Mouse (Mus musculus) splenic B cell, adult 2 months (primary cell): ENCODE data around the gene Ndufa7.
A peak's percentile ranks its signal among the peaks of the same experiment; 100 is the strongest.

Experiments used
- DNase-seq: peaks from one replicate; pipeline ENCODE4 v3.0.0-alpha.2; 2011; ENCODE audit warnings: low read depth, low spot score
- H3K27me3 ChIP-seq: 2 replicates; pipeline ENCODE4 v1.6.1; 2012; ENCODE audit warnings: mild to moderate bottlenecking, low read length, moderate library complexity, mixed read lengths; ENCODE audit not compliant: control insufficient read depth, poor library complexity, insufficient read depth, severe bottlenecking
- H3K36me3 ChIP-seq: 2 replicates; pipeline ENCODE4 v1.6.1; 2012; ENCODE audit warnings: mild to moderate bottlenecking, low read length, moderate library complexity, mixed read lengths; ENCODE audit not compliant: control insufficient read depth, poor library complexity, insufficient read depth, severe bottlenecking

Gene Ndufa7

DNA sequence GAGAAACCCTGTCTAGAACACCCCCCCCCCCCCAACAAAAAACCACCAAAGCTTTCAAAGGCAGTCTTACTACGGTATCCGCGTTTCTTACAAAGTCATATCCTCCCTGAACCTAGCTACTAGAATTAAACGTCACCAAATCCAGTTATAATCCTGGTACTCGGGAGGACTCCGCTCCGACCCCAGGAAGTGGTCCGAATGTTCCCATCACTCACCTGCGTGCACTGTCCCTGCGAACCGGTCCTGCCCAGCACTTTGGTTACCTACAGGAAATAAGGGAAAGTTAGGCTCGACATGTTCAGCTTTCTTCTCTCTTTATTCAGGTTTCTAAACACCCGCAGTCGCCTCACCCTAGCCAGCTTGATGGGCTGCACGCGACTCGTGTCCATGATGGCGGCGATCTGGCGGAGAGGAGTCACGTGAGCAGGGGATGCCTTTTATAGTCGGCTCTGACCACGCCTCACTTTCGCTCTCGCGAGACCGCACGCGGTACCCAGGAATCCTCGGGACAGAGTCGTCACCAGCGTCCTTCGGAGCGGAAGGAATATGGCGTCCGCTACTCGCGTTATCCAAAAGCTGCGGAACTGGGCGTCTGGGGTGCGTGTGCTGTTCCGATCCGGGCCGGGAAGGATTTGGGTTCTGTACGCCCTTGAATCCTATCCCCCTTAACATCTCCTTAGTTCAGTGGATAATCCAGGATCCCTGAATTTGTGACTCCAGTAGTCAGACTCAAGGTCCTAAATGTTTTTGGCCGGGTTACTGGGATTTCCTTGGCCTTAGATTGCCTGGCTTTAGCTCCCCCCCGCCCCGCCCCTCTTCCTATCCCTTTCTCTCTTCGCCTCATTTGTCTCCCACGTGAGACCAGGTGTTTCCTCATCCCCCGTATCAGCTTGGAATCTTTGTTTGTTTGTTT is at the start of gene Ndufa7, which contains the start of gene Rps28:
Gene Ndufa7 (plus strand): TSS at position 489 of the 913 bp plus-strand sequence.
Gene Rps28 (minus strand): TSS at position 479 of the 913 bp plus-strand sequence.
- peak; percentile 99 for DNase-seq
- Histone ChIP-seq H3K36me3 (peaks cover 8% of the 10 kb centered on the region), H3K27me3 (no peaks in the 10 kb centered on the region)

DNA sequence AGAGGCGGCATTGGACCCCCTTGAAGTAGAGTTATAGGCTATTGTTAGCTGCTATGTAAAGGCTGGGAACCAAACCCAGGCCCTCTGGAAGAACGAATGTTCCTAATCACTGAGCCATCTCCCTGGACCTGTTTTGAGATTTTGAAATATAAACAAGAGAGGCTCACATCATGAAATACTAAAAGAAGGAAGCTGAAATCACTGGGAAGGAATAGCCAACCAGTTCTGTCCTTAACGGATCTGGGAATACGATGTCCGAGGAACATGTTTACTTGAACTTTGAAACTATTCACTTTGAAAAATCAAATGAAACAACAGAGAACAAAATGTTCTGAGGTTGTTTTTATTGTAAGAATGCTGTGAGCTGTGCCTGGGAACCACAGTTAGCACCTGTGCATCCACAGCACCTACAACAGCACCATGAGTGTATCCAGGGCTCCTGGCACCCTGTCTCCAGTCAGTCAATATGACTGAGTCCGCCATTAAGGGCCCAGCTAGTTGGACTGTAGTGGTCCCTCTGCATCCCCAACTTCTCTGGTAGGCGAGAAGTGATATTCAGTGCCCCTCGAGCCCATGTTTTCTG is 49.7 kb upstream of the Ndufa7 start:
- Histone ChIP-seq H3K36me3 (no peaks in the 10 kb centered on the region), H3K27me3 (no peaks in the 10 kb centered on the region)
- no peak for DNase-seq

DNA sequence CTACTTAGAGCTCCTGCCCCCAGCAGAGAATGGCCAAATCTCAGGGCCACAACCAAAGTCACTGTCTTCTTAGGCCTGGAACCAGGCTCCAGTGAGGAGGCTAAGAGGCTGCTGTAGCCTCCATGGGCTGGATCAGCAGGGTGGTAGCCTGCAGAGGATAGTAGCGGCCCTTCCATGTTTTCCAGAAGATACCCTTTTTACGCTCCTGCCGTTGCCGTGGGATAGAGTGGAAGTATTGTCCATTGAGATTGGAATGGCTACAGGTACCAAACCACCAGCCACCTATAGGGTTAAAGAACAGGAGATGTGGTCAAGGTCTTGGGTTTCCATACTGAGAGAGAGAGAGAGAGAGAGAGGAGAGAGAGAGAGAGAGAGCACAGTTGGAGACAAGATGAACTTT is 49.1 kb upstream of the Ndufa7 start:
- DNase-seq, result no peak
- Histone ChIP-seq H3K36me3 (no peaks in the 10 kb centered on the region), H3K27me3 (no peaks in the 10 kb centered on the region)

DNA sequence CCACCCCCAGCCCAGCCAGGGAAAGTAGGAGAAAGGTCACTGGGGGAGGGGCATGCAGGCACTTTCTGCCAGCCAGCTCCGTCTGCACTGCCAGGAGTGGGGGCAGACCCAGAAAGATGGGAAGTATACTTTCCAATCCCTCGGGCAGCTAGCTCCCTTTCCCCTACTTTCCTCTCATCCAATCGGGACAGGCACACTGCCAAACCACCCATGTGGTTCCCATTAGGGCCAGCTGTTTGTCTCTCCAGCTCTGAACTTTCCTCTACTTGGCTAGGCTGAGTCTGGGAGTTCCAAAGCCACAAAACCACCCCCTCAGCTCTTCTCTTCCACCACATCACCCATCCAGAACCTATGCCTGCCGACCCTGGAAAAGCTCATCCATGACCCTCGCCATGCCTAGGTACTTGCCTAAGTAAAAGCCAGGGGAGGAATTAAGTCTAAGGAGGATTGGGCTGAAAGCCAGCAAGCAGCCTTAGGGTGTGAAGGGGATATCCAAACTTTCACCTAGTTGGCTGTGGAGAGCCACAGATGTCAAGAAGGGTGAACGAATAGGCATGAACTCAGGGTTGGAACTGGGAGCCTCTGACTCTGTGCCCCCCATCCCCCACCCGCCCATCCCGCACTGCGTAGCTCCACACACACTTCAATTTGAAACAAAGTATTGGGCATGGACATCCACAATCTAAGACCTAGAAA is 45.0 kb upstream of the Ndufa7 start:
- Histone ChIP-seq H3K27me3 (no peaks in the 10 kb centered on the region), H3K36me3 (no peaks in the 10 kb centered on the region)
- no peak for DNase-seq

DNA sequence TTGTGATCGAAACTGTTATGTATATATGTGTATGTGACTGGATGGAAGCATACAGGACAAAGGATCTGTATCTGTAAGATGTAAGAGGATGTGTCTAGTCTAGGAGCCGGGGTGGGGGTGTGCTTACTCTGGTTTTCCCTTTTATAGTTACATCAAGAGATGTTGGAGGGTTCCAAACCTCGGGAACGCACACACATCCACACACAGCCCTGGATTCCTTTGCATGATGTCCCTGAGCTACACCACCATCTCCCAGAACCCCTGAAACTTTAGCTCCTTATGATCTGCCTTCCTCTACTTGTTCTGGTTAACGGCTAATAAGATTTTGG is 44.4 kb upstream of the Ndufa7 start:
- H3K36me3 ChIP-seq, result no peaks in the 10 kb centered on the region
- no peaks in the 10 kb centered on the region for H3K27me3 ChIP-seq
- no peak for DNase-seq

DNA sequence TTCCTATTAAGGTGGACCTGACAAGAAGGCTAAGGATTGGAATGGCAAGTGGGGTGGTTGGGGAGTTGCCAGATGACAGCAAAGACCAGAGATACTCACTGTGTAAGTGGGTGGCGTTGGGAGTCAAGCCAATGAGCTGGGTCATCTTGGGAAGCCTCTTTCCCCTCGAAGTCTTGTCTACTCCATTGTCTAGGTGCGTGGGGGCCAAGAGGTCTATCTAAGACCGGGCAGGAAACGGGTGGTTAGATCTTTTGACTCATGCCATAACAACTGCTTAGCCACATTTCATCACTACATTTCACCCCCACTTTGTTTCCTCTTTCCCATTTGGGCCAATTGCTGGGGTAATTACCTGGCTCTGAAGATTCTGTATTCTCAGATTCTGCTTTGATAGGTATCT is 43.9 kb upstream of the Ndufa7 start:
- no peaks in the 10 kb centered on the region for H3K36me3 ChIP-seq
- no peaks in the 10 kb centered on the region for H3K27me3 ChIP-seq
- DNase-seq, result peak; percentile 37

DNA sequence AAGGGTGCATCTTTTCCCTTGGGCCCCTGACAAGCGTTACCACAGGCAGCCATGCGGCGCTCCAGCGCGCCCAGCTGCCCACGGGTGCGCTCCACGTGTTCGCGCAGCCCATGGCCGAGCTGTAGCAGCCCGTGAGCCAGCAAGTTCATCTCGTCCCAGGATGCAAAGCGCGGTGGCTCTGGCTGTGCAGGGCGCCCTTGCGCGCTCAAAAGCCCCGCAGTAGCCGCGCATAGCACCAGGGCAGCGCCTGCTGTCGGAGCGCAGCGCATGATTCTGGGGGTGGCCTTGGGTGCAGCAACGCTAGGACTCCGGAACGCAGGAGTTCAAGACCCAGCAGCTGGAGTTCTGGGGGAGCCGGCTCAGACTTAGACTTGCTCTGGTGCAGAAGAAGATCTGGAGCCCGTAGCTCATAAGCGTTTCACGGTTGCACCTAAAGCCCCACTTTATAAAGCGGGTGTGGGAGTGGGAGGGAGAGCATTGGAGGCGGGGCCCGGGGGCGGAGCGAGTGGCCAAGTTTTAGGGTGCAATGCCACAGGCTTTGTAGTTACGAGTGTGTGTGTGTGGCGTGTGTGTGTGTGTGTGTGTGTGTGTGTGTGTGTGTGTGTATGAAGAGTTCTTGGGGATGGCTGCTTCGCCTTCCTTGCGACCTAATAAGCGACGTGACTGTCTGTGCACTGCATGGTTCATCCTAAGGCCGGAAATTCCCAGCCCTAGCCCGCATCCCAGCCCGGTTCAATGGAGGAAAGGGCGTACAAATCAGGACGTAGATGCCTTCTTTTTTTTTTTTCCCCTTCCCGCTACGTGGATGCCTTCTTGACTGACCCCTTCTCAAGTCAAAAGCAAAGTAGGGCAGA is 43.0 kb upstream of the Ndufa7 start, which contains the start of gene Angptl4:
Gene Angptl4 (minus strand): TSS at position 707 of the 854 bp plus-strand sequence.
- Histone ChIP-seq H3K27me3 (no peaks in the 10 kb centered on the region), H3K36me3 (no peaks in the 10 kb centered on the region)
- peak; percentile 78 for DNase-seq

DNA sequence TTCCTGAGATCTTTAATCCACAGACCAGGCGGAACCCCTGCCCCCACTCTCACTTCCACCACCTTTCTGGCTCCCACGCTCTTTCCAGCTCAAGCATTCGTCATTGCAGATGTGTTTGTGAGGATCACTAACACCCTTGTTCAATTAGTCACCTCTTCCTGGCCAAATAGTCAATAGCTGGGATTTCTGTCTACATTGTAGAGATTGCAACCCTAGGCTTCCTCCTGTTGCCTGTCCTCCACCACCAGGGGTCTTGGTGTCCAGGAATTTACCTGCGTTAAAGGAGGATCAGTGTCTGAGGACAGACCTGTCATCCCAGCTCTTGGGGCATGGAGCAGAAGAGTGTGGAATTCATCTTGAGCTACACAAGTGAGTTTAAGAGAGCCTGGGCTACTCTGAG is 42.3 kb upstream of the Ndufa7 start:
- DNase-seq, result no peak
- no peaks in the 10 kb centered on the region for H3K27me3 ChIP-seq
- no peaks in the 10 kb centered on the region for H3K36me3 ChIP-seq

DNA sequence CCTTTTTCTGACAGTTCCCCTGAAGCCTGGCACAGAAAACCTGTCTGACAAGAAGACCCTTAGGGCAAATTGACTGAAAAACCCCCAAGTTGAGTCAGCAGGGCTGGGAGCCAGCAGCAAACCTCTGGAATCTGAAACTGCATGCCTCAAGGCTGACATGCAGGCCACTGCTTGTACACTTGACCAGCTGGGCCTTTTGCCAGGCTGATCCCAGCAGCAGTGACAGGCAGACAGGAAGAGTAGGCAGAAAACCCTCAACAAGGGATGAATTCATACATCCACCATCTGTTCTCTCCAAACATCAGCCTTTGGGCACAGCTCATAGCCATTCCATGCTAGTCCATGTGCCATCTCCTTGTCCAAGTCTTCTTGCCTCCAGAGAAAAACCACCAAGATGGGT is 41.0 kb upstream of the Ndufa7 start:
- DNase-seq, result no peak

DNA sequence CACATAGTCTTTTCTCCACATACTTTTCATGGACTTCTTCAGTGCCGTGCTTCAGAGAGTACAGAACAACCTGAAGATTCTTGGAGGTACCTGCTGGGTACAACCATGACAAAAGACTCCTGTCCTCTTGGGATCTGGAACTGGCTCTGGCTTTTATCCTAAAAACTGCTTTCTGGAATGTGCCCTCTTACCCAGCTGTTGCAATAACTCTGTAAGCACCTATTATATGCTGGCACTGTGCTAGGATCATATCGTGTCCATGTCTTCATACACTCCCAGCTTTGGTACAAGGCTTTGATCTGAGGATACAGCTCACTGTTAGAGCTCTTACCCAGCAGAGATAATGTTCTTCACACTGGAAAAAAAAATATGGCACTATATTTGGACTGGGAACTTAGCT is 39.4 kb upstream of the Ndufa7 start:
- no peaks in the 10 kb centered on the region for H3K36me3 ChIP-seq
- DNase-seq, result no peak

More for the DNA sequence above, 41.0 kb upstream of the Ndufa7 start:
- Histone ChIP-seq H3K27me3 (no peaks in the 10 kb centered on the region), H3K36me3 (no peaks in the 10 kb centered on the region)

DNA sequence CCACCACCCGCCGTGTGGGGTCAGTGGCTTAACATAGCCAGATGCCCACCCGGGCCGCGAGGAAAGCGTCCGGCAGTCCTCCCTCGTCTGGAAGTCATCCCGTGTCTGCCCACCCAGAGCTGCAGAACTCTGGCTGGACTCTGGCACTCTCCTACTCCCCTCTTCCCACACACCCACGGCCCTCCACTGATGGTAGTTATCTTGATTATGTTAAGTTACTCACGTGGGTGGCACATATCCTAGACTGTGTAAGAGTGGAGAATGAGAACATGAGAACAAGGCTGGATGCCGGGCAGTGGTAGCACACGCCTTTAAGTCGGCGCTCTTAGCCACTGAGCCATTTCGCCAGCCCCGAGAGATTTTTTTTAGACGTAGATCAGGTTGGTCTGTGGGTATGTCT is 38.0 kb upstream of the Ndufa7 start:
- no peak for DNase-seq
- H3K27me3 ChIP-seq, result no peaks in the 10 kb centered on the region; the same call in 1 of the 2 replicates

More for the DNA sequence above, 39.4 kb upstream of the Ndufa7 start:
- H3K27me3 ChIP-seq, result no peaks in the 10 kb centered on the region; the same call in 1 of the 2 replicates

DNA sequence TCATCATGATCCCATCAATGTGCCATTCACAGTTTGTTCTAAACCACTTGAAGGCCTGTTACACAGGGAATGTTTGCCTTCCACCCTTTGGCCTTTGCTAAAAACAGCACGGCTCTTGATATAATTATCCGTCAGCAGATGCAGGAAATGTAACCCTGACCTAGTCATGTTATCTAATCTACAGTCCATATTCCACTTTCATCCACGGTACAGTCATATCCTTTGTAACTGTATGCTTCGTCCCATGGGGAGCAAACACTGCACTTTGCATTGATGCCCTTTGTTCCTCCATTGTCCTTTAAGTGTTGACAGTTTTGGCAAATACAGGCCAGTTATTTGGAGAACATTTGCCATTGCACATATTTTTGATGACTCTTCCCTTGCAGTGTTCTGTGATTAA is 35.6 kb upstream of the Ndufa7 start:
- Histone ChIP-seq H3K27me3 (no peaks in the 10 kb centered on the region; the same call in 1 of the 2 replicates), H3K36me3 (no peaks in the 10 kb centered on the region)
- DNase-seq, result no peak

More for the DNA sequence above, 38.0 kb upstream of the Ndufa7 start:
- H3K36me3 ChIP-seq, result no peaks in the 10 kb centered on the region

DNA sequence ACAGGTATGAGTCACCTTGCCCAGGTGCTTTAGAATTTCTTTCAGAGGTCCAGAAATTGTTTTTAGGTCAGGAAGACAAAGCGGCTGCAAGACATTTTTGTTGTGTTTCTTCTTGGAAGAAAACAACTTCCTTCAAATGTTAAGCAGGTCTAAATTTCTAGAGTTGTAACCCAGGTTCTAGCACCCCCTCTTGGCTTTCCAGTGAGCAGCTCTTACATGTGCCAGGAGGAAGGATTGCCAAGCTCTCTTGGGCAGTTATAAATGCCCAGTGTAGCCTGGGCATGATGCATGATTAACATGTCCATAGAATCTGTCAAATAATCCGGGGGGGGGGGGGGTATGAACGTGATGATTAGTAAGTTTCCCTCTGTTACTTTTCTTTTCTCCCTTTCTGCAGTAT is 26.1 kb upstream of the Ndufa7 start:
- Histone ChIP-seq H3K36me3 (no peaks in the 10 kb centered on the region), H3K27me3 (no peaks in the 10 kb centered on the region)
- peak; percentile 35 for DNase-seq

DNA sequence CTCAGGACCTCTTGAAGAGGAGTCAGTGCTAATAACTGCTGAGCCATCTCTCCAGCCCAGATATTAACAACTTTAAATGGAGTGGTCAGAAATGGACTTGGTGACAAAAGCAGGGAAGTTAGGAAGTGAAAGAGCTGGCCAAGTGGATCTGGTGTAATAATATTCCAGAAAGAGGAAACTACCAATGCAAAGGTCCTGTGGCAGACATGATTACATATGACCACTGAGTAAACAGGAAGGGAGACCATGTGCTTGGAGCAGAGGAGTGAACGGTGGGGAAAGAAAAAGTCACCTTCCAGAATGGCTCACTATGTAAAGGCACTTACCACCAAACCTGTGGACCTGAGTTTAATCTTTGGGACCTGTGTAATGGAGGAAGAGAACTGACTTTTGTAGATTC is 25.1 kb upstream of the Ndufa7 start:
- no peaks in the 10 kb centered on the region for H3K27me3 ChIP-seq
- DNase-seq, result no peak
- no peaks in the 10 kb centered on the region for H3K36me3 ChIP-seq
